In genomic region chr6:145934697-145935240, GRCm38 (mm10) we compare ENCODE assay signal across 8 mouse cellular contexts. TPM values are rescaled to one million over a fixed set of nuclear protein-coding genes. Genes with fewer than 3 reads are reported as not detected.
DNase-seq lines count a peak whose midpoint lies in the region; ATAC-seq and TF ChIP-seq lines count a peak whose summit lies in the region.
"Had no signal": no experiment of that assay in that cellular context is flagged by ENCODE, and none has a peak within 500 bp of the region (broad histone marks: within the 10 kb centered on the region; RNA-seq: fewer than 3 reads in every experiment).

No protein-coding gene starts in this region.

- no peak for TF ChIP-seq EP300 in stomach, postnatal 0 days (optimal IDR thresholded peaks at IDR 0.05)

- WGBS in heart, embryonic 13.5 days = 50% methylated on average over 9 of the region's 9 CpGs
- 71% methylated on average over 9 of the region's 9 CpGs for WGBS in limb, embryonic 12.5 days
- 45% methylated on average over 9 of the region's 9 CpGs for WGBS in stomach, postnatal 0 days

- POLR2A ChIA-PET in Patski (lab: Charles Lee) = interaction anchor here (0.6 to 2.4 kb wide), 4 partner anchors 18 to 75 kb away, joined by 3 to 11 read pairs (median 3); no protein-coding TSS in a partner anchor

- no peaks in the 10 kb centered on the region for H3K9me3 ChIP-seq in heart, embryonic 13.5 days
- H3K9me3 ChIP-seq in limb, embryonic 12.5 days = no peaks in the 10 kb centered on the region
- no peaks in the 10 kb centered on the region for H3K9me3 ChIP-seq in stomach, postnatal 0 days (ENCODE audit: control insufficient read depth, low read length)

- in situ Hi-C loops in Patski (cut with MboI; ENCODE audit: low pct_unique_long_range_greater_than_20kb) = no loop called here

- TF ChIP-seq CTCF in C2C12 (IDR thresholded peaks at IDR 0.05; ENCODE audit: control insufficient read depth, insufficient read depth, insufficient read length) = no peak
- no peak for TF ChIP-seq CTCF in Patski (IDR thresholded peaks at IDR 0.05)
- no peak for TF ChIP-seq CTCF in stomach, postnatal 0 days (IDR thresholded peaks at IDR 0.05; ENCODE audit: low read depth)

- peak overlapping the region; percentile 80 for H3ac ChIP-seq in C2C12 (ENCODE audit: control insufficient read depth, insufficient read length, low read depth)

- ATAC-seq in Patski = peak; percentile 17
- 0 out of 2 replicates have a peak, but pooled peaks have one; percentile 24 for ATAC-seq in heart, embryonic 13.5 days (ENCODE audit: extremely low read depth, insufficient number of reproducible peaks, low FRiP score, low TSS enrichment)
- ATAC-seq in limb, embryonic 12.5 days (ENCODE audit: insufficient number of reproducible peaks, insufficient read depth, low FRiP score, low TSS enrichment, low read depth) = peak; percentile 28; the same call in 1 of the 2 replicates
- peak; percentile 62; the same call in 1 of the 2 replicates for ATAC-seq in stomach, postnatal 0 days (ENCODE audit: low FRiP score, low TSS enrichment)

- H3K27ac ChIP-seq in heart, embryonic 13.5 days (replicated peaks) = peak overlapping the region; percentile 95
- H3K27ac ChIP-seq in limb, embryonic 12.5 days = peak overlapping the region; percentile 92
- peak overlapping the region; percentile 90 for H3K27ac ChIP-seq in stomach, postnatal 0 days (replicated peaks)

- no peaks in the 10 kb centered on the region for H3K36me3 ChIP-seq in C2C12 (ENCODE audit: control insufficient read depth, insufficient read depth)
- no peaks in the 10 kb centered on the region for H3K36me3 ChIP-seq in heart, embryonic 13.5 days
- no peaks in the 10 kb centered on the region for H3K36me3 ChIP-seq in limb, embryonic 12.5 days
- no peaks in the 10 kb centered on the region for H3K36me3 ChIP-seq in stomach, postnatal 0 days (ENCODE audit: control insufficient read depth, insufficient read depth, low read length)

- H3K9ac ChIP-seq in heart, embryonic 13.5 days = peak overlapping the region; percentile 91
- H3K9ac ChIP-seq in limb, embryonic 12.5 days (replicated peaks) = peak overlapping the region; percentile 81
- peak overlapping the region; percentile 80 for H3K9ac ChIP-seq in stomach, postnatal 0 days (ENCODE audit: low read length)

- H3K4me1 ChIP-seq in heart, embryonic 13.5 days = peaks cover 39% of the 10 kb centered on the region
- H3K4me1 ChIP-seq in limb, embryonic 12.5 days (replicated peaks) = peaks cover 13% of the 10 kb centered on the region
- no peaks in the 10 kb centered on the region for H3K4me1 ChIP-seq in stomach, postnatal 0 days (replicated peaks; ENCODE audit: control insufficient read depth, insufficient read depth)

- CTCF ChIA-PET in Patski (lab: Charles Lee) = interaction anchor here (1.4 kb wide), 1 partner anchor 15 kb away, joined by 3 read pairs; no protein-coding TSS in a partner anchor

- H3K79me2 ChIP-seq in C2C12 (ENCODE audit: control insufficient read depth, insufficient read depth) = no peaks in the 10 kb centered on the region

- H3K79me3 ChIP-seq in C2C12 (ENCODE audit: low read depth) = no peaks in the 10 kb centered on the region

- H3K4me3 ChIP-seq in C2C12 (ENCODE audit: insufficient read depth, poor library complexity, severe bottlenecking) = peak overlapping the region; percentile 11
- H3K4me3 ChIP-seq in heart, embryonic 13.5 days = peak overlapping the region; percentile 68
- peak overlapping the region; percentile 48 for H3K4me3 ChIP-seq in limb, embryonic 12.5 days (replicated peaks)
- peak overlapping the region; percentile 42 for H3K4me3 ChIP-seq in stomach, postnatal 0 days (ENCODE audit: low read depth, low read length)
- H3K4me3 ChIP-seq: megakaryocyte, embryonic 14.5 days had no signal

- H3K27me3 ChIP-seq in C2C12 (ENCODE audit: control insufficient read depth, insufficient read depth, insufficient read length) = no peaks in the 10 kb centered on the region
- H3K27me3 ChIP-seq in Patski = no peaks in the 10 kb centered on the region
- no peaks in the 10 kb centered on the region for H3K27me3 ChIP-seq in heart, embryonic 13.5 days (replicated peaks)
- no peaks in the 10 kb centered on the region for H3K27me3 ChIP-seq in limb, embryonic 12.5 days
- H3K27me3 ChIP-seq in stomach, postnatal 0 days (ENCODE audit: control insufficient read depth, insufficient read depth, low read length) = no peaks in the 10 kb centered on the region

- DNase-seq in Patski (ENCODE audit: low read depth, low spot score) = no peak
- no peak for DNase-seq in stomach, postnatal 0 days (ENCODE audit: low spot score)
- no peak for DNase-seq in left cerebral cortex, adult 11 months (ENCODE audit: low spot score)
- no peak for DNase-seq in retina, embryonic 14.5 days (ENCODE audit: low spot score)

- peak overlapping the region; percentile 84 for H3K4me2 ChIP-seq in heart, embryonic 13.5 days
- peak overlapping the region; percentile 67 for H3K4me2 ChIP-seq in limb, embryonic 12.5 days
- H3K4me2 ChIP-seq in stomach, postnatal 0 days (replicated peaks; ENCODE audit: low read depth) = peak overlapping the region; percentile 55

TF ChIP-seq in C2C12, 6 proteins besides CTCF, POLR2A, EP300 and RAD21:
- TF ChIP-seq USF1 (IDR thresholded peaks at IDR 0.05; ENCODE audit: low read depth) = no peak
TF ChIP-seq in C2C12: peak in this region for 0.

RNA-seq across cellular contexts. Expression of gene Sspn, which starts 3.3 kb away (rescaled TPM):
- 4.7 TPM for polyA plus RNA-seq in C2C12 (2012; fragmentation: generic; extraction: Trizol)
- polyA plus RNA-seq in Patski (2021) = 15.9 TPM
- polyA plus RNA-seq in heart, embryonic 13.5 days (2015; fragmentation: Nextera tagmentation; extraction: Ambion mirVana) = 53.4 and 57.1 TPM in 2 replicates
- 10.3 and 10.7 TPM in 2 replicates for polyA plus RNA-seq in limb, embryonic 12.5 days (2016; fragmentation: Nextera tagmentation; extraction: Ambion mirVana)
- 8.0 and 8.1 TPM in 2 replicates for polyA plus RNA-seq in stomach, postnatal 0 days (2015; fragmentation: Nextera tagmentation; extraction: Ambion mirVana)

Comparison
In these comparisons a context has a peak if more than half of its experiments do, and no peak if none do; other contexts are left out.
1. H3K4me3 ChIP-seq: peak in every context shown above with its lines; median percentile 68 in heart, embryonic 13.5 days; 48 in limb, embryonic 12.5 days; 42 in stomach, postnatal 0 days; 11 in C2C12.